Mouse (Mus musculus): Measurements from ENCODE around the gene Amhr2. TPM values are rescaled to one million over a fixed set of nuclear protein-coding genes. Genes with fewer than 3 reads are reported as not detected.

Gene Amhr2
- polyA plus RNA-seq, 1 experiment, result 0.08 TPM

DNA sequence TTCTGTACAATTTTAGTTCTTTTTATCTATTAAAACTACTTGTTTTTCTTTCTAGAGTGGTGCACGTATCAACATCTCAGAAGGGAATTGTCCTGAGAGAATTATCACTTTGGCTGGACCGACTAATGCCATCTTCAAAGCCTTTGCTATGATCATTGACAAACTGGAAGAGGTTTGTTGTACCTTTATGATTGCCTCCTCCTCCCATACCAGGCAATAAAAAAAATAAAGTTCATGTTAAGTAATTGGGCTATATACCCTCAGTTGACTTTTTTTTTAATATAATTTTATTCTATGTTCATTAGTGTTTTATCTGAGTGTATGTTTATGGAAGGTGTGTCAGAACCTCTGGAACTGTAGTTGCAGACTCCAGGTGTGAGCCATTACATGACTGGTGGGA is 29.4 kb downstream of the Amhr2 start:
- H3K36me3 ChIP-seq (ENCODE audit: control insufficient read depth), result peaks cover 69% of the 10 kb centered on the region

DNA sequence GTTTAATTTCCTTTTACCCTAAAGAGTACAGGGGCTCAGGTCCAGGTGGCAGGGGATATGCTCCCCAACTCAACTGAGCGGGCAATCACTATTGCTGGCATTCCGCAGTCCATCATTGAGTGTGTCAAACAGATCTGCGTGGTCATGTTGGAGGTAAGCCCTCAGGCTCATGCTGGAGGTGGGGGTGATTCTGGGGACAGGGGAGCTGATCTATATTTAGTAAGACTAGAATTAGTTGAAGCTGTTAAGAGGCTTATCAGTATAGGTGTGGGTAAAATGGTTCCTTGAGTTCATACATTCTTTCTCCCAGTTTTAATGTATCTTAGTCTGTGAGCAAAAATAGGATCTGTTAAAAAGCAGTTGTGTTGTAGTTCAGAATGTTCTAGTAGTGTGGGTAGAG is 38.0 kb downstream of the Amhr2 start:
- H3K4me1 ChIP-seq (ENCODE audit: control insufficient read depth), result no peaks in the 10 kb centered on the region; the same call in 1 of the 2 replicates
- TF ChIP-seq GATA1 (IDR thresholded peaks at IDR 0.05; ENCODE audit: low read length), result no peak
- no peak for TF ChIP-seq TAL1 (IDR thresholded peaks at IDR 0.05; ENCODE audit: low read length)
- no peaks in the 10 kb centered on the region for H3K27me3 ChIP-seq (ENCODE audit: control insufficient read depth)
- no peaks in the 10 kb centered on the region for H3K9me3 ChIP-seq (ENCODE audit: control insufficient read depth, low read length)
- H3K4me3 ChIP-seq (replicated peaks), result no peak overlapping the region
- peaks cover 97% of the 10 kb centered on the region for H3K36me3 ChIP-seq (ENCODE audit: control insufficient read depth)

More for the DNA sequence above, 29.4 kb downstream of the Amhr2 start:
- no peaks in the 10 kb centered on the region for H3K9me3 ChIP-seq (ENCODE audit: control insufficient read depth, low read length)
- no peak for TF ChIP-seq GATA1 (IDR thresholded peaks at IDR 0.05; ENCODE audit: low read length)
- TF ChIP-seq TAL1 (IDR thresholded peaks at IDR 0.05; ENCODE audit: low read length), result no peak
- H3K4me1 ChIP-seq (ENCODE audit: control insufficient read depth), result peaks cover 18% of the 10 kb centered on the region
- H3K4me3 ChIP-seq (replicated peaks), result no peak overlapping the region
- H3K27me3 ChIP-seq (ENCODE audit: control insufficient read depth), result no peaks in the 10 kb centered on the region

DNA sequence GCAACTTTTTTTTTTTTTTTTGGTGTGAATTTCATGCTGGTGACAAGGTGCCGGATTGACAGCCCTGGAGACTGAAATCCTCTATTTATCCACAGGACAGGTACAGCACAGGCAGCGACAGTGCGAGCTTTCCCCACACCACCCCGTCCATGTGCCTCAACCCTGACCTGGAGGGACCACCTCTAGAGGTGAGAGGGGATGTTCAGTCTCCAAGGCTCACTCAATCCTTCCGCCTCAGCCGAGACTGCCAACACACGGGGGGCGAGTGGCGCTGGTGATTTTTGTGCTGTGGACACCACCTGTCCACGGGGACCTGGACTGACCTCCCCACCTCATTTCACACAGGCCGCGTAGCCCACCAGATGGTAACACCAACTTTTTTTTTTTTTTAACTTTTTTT is 40.7 kb downstream of the Amhr2 start:
- TF ChIP-seq GATA1 (IDR thresholded peaks at IDR 0.05; ENCODE audit: low read length) (no peak), TAL1 (IDR thresholded peaks at IDR 0.05; ENCODE audit: low read length) (no peak)
- Histone ChIP-seq H3K27me3 (ENCODE audit: control insufficient read depth) (no peaks in the 10 kb centered on the region), H3K36me3 (ENCODE audit: control insufficient read depth) (peaks cover 98% of the 10 kb centered on the region), H3K4me3 (replicated peaks) (no peak overlapping the region), H3K4me1 (ENCODE audit: control insufficient read depth) (no peaks in the 10 kb centered on the region; the same call in 1 of the 2 replicates), H3K9me3 (ENCODE audit: control insufficient read depth, low read length) (no peaks in the 10 kb centered on the region)

DNA sequence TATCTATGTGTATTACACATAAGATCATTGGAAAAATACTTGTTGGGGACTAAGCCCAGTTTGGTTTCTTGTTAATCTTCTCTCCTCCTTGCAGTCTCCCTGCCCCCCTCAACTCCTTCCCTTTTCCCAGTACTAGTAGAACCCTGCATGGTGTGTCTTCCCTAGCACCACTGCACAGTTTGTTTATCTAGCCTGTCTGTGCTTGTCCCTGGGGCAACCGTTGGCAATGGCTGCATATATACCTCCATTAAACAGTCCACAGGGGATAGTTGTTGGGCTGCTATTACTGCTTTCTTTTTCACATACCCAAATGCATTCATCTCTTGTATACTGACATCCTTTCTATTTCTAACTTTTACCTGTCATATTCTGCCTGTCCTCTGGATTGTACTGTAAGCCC is 42.5 kb downstream of the Amhr2 start:
- TF ChIP-seq GATA1 (IDR thresholded peaks at IDR 0.05; ENCODE audit: low read length) (no peak), TAL1 (IDR thresholded peaks at IDR 0.05; ENCODE audit: low read length) (no peak)
- Histone ChIP-seq H3K4me3 (replicated peaks) (no peak overlapping the region), H3K9me3 (ENCODE audit: control insufficient read depth, low read length) (no peaks in the 10 kb centered on the region), H3K27me3 (ENCODE audit: control insufficient read depth) (no peaks in the 10 kb centered on the region), H3K4me1 (ENCODE audit: control insufficient read depth) (no peaks in the 10 kb centered on the region; the same call in 1 of the 2 replicates), H3K36me3 (ENCODE audit: control insufficient read depth) (peaks cover 100% of the 10 kb centered on the region)

DNA sequence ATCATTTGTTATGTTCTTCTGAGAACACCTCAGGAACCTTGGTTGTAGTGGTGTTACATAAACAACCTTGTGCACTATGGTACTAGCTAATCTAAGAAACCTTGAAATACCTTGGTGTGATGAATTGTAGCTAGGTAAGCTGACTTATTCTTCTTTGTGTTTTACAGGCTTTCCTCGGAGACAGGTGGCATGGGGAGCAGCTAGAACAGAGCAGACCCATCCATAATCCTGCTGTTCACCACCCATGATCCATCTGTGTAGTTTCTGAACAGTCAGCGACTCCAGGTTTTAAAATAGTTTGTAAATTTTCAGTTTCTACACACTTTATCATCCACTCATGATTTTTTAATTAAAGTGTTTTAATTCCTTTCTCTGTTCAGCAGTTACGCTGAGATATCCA is 53.2 kb downstream of the Amhr2 start:
- Histone ChIP-seq H3K4me3 (replicated peaks) (no peak overlapping the region), H3K27me3 (ENCODE audit: control insufficient read depth) (no peaks in the 10 kb centered on the region), H3K9me3 (ENCODE audit: control insufficient read depth, low read length) (no peaks in the 10 kb centered on the region), H3K4me1 (ENCODE audit: control insufficient read depth) (peaks cover 6% of the 10 kb centered on the region), H3K36me3 (ENCODE audit: control insufficient read depth) (peaks cover 98% of the 10 kb centered on the region)
- TF ChIP-seq TAL1 (IDR thresholded peaks at IDR 0.05; ENCODE audit: low read length) (no peak), GATA1 (IDR thresholded peaks at IDR 0.05; ENCODE audit: low read length) (no peak)

DNA sequence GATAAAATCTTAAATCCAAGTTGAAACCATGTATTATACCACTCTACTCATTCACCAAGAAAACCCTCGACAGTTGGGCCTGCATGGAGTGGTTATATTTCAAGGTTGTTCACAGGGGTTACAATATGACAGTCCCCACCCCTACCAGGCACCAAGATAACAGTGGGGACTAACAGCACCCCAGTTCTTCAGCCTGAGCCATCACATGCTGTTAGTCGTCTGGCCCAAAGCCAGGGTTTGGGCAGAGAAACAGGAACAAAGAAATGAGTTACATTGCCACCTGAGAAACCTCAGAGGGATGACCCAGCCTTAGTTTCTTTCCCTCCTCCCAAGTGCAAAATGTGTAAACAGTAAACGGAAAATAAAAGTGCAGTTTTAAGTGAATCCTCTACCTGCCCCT is 54.2 kb downstream of the Amhr2 start:
- Histone ChIP-seq H3K27me3 (ENCODE audit: control insufficient read depth) (no peaks in the 10 kb centered on the region), H3K9me3 (ENCODE audit: control insufficient read depth, low read length) (no peaks in the 10 kb centered on the region), H3K36me3 (ENCODE audit: control insufficient read depth) (peaks cover 98% of the 10 kb centered on the region), H3K4me1 (ENCODE audit: control insufficient read depth) (peaks cover 5% of the 10 kb centered on the region), H3K4me3 (replicated peaks) (no peak overlapping the region)
- no peak for TF ChIP-seq TAL1 (IDR thresholded peaks at IDR 0.05; ENCODE audit: low read length)
- TF ChIP-seq GATA1 (IDR thresholded peaks at IDR 0.05; ENCODE audit: low read length), result no peak

DNA sequence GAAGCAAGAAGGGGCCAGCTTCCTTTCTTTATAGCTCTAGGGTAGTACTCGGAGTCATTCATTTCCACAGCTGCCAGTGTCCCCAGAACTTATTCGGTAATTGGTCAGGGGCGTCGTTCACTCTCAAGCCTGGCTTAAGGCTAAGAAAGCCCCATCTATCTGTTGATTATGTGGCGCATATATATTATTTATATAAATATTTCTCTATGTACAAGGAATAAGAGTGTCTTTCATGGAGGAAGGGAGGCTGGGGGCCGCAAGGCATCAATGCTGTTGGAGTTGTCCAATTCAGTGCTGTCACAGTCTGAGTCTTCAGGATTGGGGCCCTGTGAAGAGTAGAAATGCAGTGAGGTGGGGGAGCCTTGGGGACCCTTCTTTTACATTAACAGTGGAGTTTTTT is 54.7 kb downstream of the Amhr2 start:
- Histone ChIP-seq H3K27me3 (ENCODE audit: control insufficient read depth) (no peaks in the 10 kb centered on the region), H3K36me3 (ENCODE audit: control insufficient read depth) (peaks cover 97% of the 10 kb centered on the region), H3K9me3 (ENCODE audit: control insufficient read depth, low read length) (no peaks in the 10 kb centered on the region), H3K4me1 (ENCODE audit: control insufficient read depth) (peaks cover 5% of the 10 kb centered on the region), H3K4me3 (replicated peaks) (no peak overlapping the region)
- TF ChIP-seq TAL1 (IDR thresholded peaks at IDR 0.05; ENCODE audit: low read length), result no peak

DNA sequence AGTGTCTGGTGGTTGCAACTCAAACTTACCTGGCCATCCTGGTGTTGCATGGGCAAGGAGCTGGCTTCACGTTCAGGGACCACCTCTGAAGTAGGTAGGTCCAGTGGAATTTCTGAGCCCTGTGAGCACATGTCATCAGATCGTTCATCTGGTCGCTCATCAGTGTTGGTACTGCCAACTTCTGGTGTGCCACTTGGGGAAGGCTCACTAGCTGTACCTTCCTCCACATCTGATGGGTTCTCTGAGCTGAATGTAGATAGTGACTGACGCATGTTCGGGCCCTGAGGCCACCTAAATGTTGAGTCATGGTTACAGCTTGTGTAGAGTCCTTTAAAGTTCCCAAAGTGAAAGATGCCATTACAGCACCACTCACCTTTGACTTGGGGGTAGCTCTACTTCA is 55.3 kb downstream of the Amhr2 start:
- no peaks in the 10 kb centered on the region for H3K27me3 ChIP-seq (ENCODE audit: control insufficient read depth)
- H3K36me3 ChIP-seq (ENCODE audit: control insufficient read depth), result peaks cover 95% of the 10 kb centered on the region
- H3K9me3 ChIP-seq (ENCODE audit: control insufficient read depth, low read length), result no peaks in the 10 kb centered on the region
- H3K4me3 ChIP-seq (replicated peaks), result no peak overlapping the region
- peaks cover 5% of the 10 kb centered on the region for H3K4me1 ChIP-seq (ENCODE audit: control insufficient read depth)
- TF ChIP-seq GATA1 (IDR thresholded peaks at IDR 0.05; ENCODE audit: low read length) (no peak), TAL1 (IDR thresholded peaks at IDR 0.05; ENCODE audit: low read length) (no peak)

DNA sequence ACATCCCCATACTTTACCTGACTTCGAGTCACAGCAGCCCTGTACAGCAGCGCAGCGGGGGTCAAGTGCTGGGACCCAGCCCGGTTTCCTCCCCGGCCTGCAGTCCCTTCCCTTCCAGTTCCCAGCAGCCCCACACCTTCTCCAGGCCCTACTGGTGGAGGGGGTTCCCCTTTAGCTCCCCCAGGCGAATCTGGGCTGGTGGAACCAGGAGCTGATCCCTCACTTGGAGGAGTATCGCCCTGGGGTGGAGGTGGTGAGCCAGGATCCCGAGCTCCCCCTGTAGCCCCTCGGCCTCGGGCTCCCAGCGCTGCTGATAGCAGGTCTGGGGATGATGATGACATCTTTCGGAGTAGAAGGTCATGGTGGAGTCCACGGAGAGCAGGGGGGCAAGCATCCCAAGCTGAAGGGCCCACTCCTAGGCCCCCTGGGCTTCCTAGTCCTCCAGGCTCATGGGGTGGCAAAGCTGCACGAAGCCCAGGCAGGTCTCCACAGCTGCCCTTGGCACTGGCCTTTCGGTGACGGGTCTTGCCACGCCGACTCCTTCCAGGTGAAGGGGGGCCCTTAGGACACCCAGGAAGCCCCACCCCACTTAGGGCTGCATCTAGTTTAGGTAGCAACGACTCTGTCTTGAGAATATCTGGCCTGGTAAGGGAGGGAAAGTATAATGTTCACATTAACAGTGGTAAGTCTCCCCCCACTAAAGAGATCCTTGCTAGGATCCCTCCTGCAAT is 56.1 kb downstream of the Amhr2 start:
- Histone ChIP-seq H3K27me3 (ENCODE audit: control insufficient read depth) (no peaks in the 10 kb centered on the region), H3K4me1 (ENCODE audit: control insufficient read depth) (peaks cover 5% of the 10 kb centered on the region), H3K9me3 (ENCODE audit: control insufficient read depth, low read length) (no peaks in the 10 kb centered on the region), H3K4me3 (replicated peaks) (no peak overlapping the region), H3K36me3 (ENCODE audit: control insufficient read depth) (peaks cover 88% of the 10 kb centered on the region)
- TF ChIP-seq GATA1 (IDR thresholded peaks at IDR 0.05; ENCODE audit: low read length), result no peak
- TF ChIP-seq TAL1 (IDR thresholded peaks at IDR 0.05; ENCODE audit: low read length), result no peak
